Mouse (Mus musculus) frontal cortex, postnatal 25 days (tissue): Measurements from ENCODE around the gene Ankrd36.
"Not testable (repeated sequence)": the region's sequence is repeated elsewhere in the genome, so short reads cannot be mapped to it uniquely, and the experiment has no call there.

Experiments used
- DNase-seq, 2 experiments: peaks; one replicate each; pipeline ENCODE4 v3.0.0; 2022; ENCODE audit warnings: low spot score in 2 of 2

The Ankrd36 gene

GRCm38 (mm10) chr11:5545457-5545856, 24.0 kb upstream of the Ankrd36 start:
- no peak for DNase-seq

- DNase-seq = no peak
Observed at GRCm38 (mm10) chr11:5546693-5547092, 22.8 kb upstream of the Ankrd36 start.

GRCm38 (mm10) chr11:5551430-5551829, 18.1 kb upstream of the Ankrd36 start:
- DNase-seq = no peak

GRCm38 (mm10) chr11:5551931-5552330, 17.6 kb upstream of the Ankrd36 start:
- DNase-seq = no peak

- no peak for DNase-seq
Observed at GRCm38 (mm10) chr11:5560273-5560672, 9.2 kb upstream of the Ankrd36 start.

GRCm38 (mm10) chr11:5562625-5563268, 6.7 kb upstream of the Ankrd36 start:
- no peak for DNase-seq

GRCm38 (mm10) chr11:5563898-5564297, 5.6 kb upstream of the Ankrd36 start:
- DNase-seq = no peak

GRCm38 (mm10) chr11:5565596-5565995, 3.9 kb upstream of the Ankrd36 start:
- DNase-seq = no peak

GRCm38 (mm10) chr11:5566506-5566905, 3.0 kb upstream of the Ankrd36 start:
- DNase-seq = no peak

GRCm38 (mm10) chr11:5567654-5568053, 1.8 kb upstream of the Ankrd36 start:
- DNase-seq = no peak

- no peak for DNase-seq
Observed at GRCm38 (mm10) chr11:5568082-5568481, 1.4 kb upstream of the Ankrd36 start.

GRCm38 (mm10) chr11:5571856-5572255, 2.4 kb downstream of the Ankrd36 start:
- no peak for DNase-seq

- DNase-seq = no peak
Observed at GRCm38 (mm10) chr11:5573821-5574220, 4.3 kb downstream of the Ankrd36 start.

- DNase-seq = no peak
Observed at GRCm38 (mm10) chr11:5575046-5575445, 5.6 kb downstream of the Ankrd36 start.

GRCm38 (mm10) chr11:5592336-5592735, 22.9 kb downstream of the Ankrd36 start:
- peak in 1 of 2 experiments; percentile 9 for DNase-seq

GRCm38 (mm10) chr11:5595381-5595791, 25.9 kb downstream of the Ankrd36 start:
- DNase-seq = no peak

- DNase-seq = no peak
Observed at GRCm38 (mm10) chr11:5595792-5596191, 26.3 kb downstream of the Ankrd36 start.

- DNase-seq = no peak
Observed at GRCm38 (mm10) chr11:5596756-5597155, 27.3 kb downstream of the Ankrd36 start.

- no peak for DNase-seq
Observed at GRCm38 (mm10) chr11:5605421-5605820, 35.9 kb downstream of the Ankrd36 start.

- DNase-seq = not testable (repeated sequence)
Observed at GRCm38 (mm10) chr11:5611918-5612317, 42.4 kb downstream of the Ankrd36 start.

GRCm38 (mm10) chr11:5614453-5614852, 45.0 kb downstream of the Ankrd36 start:
- no peak for DNase-seq

- DNase-seq = no peak
Observed at GRCm38 (mm10) chr11:5625101-5625500, 55.6 kb downstream of the Ankrd36 start.

GRCm38 (mm10) chr11:5629033-5629432, 59.5 kb downstream of the Ankrd36 start:
- DNase-seq = peak; percentile 29 to 42

GRCm38 (mm10) chr11:5643085-5643484, 73.6 kb downstream of the Ankrd36 start:
- no peak for DNase-seq
